Mouse (Mus musculus) CH12.LX (cell line): Measurements from ENCODE around the gene Psmd3. TPM values are rescaled to one million over a fixed set of nuclear protein-coding genes. Genes with fewer than 3 reads are reported as not detected.

ENCODE experiments used
- DNase-seq: peaks from one replicate; pipeline ENCODE4 v3.0.0-alpha.2; 2013; ENCODE audit errors: extremely low read depth
- H3K27ac ChIP-seq: 2 replicates; pipeline ENCODE4 v1.5.1; 2012; ENCODE audit warnings: low read depth, mild to moderate bottlenecking, control low read depth, moderate library complexity; ENCODE audit not compliant: insufficient read depth
- H3K27me3 ChIP-seq: replicated peaks from 2 replicates; pipeline ENCODE3; 2012; ENCODE audit warnings: inconsistent platforms
- H3K36me3 ChIP-seq, 2 experiments: replicated peaks in 1 of 2; 2 replicates each; pipeline versions ENCODE3 to v1.6.1; 2012; ENCODE audit warnings: inconsistent platforms in 1 of 2, low read length in 1 of 2, mild to moderate bottlenecking in 1 of 2, mixed read lengths in 1 of 2, moderate library complexity in 1 of 2; ENCODE audit not compliant: control insufficient read depth in 1 of 2, insufficient read depth in 1 of 2
- H3K4me1 ChIP-seq, 2 experiments: 2 replicates each; pipeline ENCODE4 v1.6.1; 2012; ENCODE audit warnings: inconsistent platforms in 1 of 2, moderate library complexity in 1 of 2; ENCODE audit not compliant: insufficient read depth in 2 of 2, control insufficient read depth in 1 of 2
- H3K4me2 ChIP-seq: 2 replicates; pipeline ENCODE4 v1.6.1; 2012; ENCODE audit warnings: low read depth, mild to moderate bottlenecking, control low read depth; ENCODE audit not compliant: poor library complexity, insufficient read depth, severe bottlenecking
- H3K4me3 ChIP-seq, 3 experiments: fragments of 150-350 bp in 1 of 3; sonication (generic) in 1 of 3; replicated peaks in 1 of 3; 2 replicates each; pipeline versions ENCODE3 to v1.5.1; 2011 to 2012; ENCODE audit warnings: low read depth in 2 of 3, low read length in 2 of 3, mild to moderate bottlenecking in 2 of 3, moderate library complexity in 2 of 3, control low read depth in 1 of 3, improper control_type of control experiment in 1 of 3, inconsistent platforms in 1 of 3, mixed read lengths in 1 of 3; ENCODE audit not compliant: poor library complexity in 1 of 3
- H3K79me2 ChIP-seq: replicated peaks from 2 replicates; pipeline ENCODE4 v1.6.1; 2012; ENCODE audit warnings: mild to moderate bottlenecking, moderate library complexity; ENCODE audit not compliant: control insufficient read depth, poor library complexity, insufficient read depth, severe bottlenecking; ENCODE audit errors: extremely low read depth
- H3K9ac ChIP-seq: 2 replicates; pipeline ENCODE4 v1.6.1; 2012; ENCODE audit warnings: low read depth, mild to moderate bottlenecking, control low read depth, moderate library complexity; ENCODE audit not compliant: insufficient read depth
- H3K9me3 ChIP-seq: replicated peaks from 2 replicates; pipeline ENCODE3; 2012; ENCODE audit warnings: low read length, inconsistent platforms, mixed read lengths
- BHLHE40 ChIP-seq: IDR thresholded peaks from 2 replicates; pipeline ENCODE4 v1.6.1; 2011; ENCODE audit warnings: mild to moderate bottlenecking, low read depth, low read length, improper control_type of control experiment
- CTCF ChIP-seq, 2 experiments: IDR thresholded peaks in 1 of 2; conservative IDR thresholded peaks in 1 of 2; 2 replicates each; pipeline ENCODE4 v1.5.1; 2011 to 2012; ENCODE audit warnings: low read depth in 2 of 2, low read length in 2 of 2, improper control_type of control experiment in 1 of 2, inconsistent platforms in 1 of 2, mild to moderate bottlenecking in 1 of 2, moderate library complexity in 1 of 2
- IRF4 ChIP-seq: IDR thresholded peaks from 2 replicates; pipeline ENCODE4 v1.6.1; 2014; ENCODE audit warnings: low read depth, mild to moderate bottlenecking, inconsistent platforms, low read length, improper control_type of control experiment
- JUN ChIP-seq: IDR thresholded peaks from 2 replicates; pipeline ENCODE4 v1.6.1; 2011; ENCODE audit warnings: low read depth, mild to moderate bottlenecking, low read length, improper control_type of control experiment, moderate library complexity; ENCODE audit not compliant: insufficient read depth
- JUND ChIP-seq: conservative IDR thresholded peaks from 2 replicates; pipeline ENCODE4 v1.6.1; 2011; ENCODE audit warnings: low read depth, low read length, improper control_type of control experiment
- MAFK ChIP-seq: IDR thresholded peaks from 2 replicates; pipeline ENCODE4 v1.6.1; 2011; ENCODE audit warnings: low read length, improper control_type of control experiment; ENCODE audit not compliant: insufficient replicate concordance
- MAX ChIP-seq: IDR thresholded peaks from 2 replicates; pipeline ENCODE4 v1.6.1; 2011; ENCODE audit warnings: low read length, improper control_type of control experiment
- MAZ ChIP-seq: IDR thresholded peaks from 2 replicates; pipeline ENCODE4 v1.6.1; 2012; ENCODE audit warnings: low read depth, mild to moderate bottlenecking, inconsistent platforms, low read length, improper control_type of control experiment, moderate library complexity
- MEF2A ChIP-seq: IDR thresholded peaks from 2 replicates; pipeline ENCODE4 v1.6.1; 2014; ENCODE audit warnings: low read depth, mild to moderate bottlenecking, inconsistent platforms, low read length, improper control_type of control experiment, borderline replicate concordance
- MXI1 ChIP-seq: IDR thresholded peaks from 2 replicates; pipeline ENCODE4 v1.6.1; 2011; ENCODE audit warnings: mild to moderate bottlenecking, low read depth, low read length, improper control_type of control experiment
- MYC ChIP-seq: IDR thresholded peaks from 2 replicates; pipeline ENCODE4 v1.6.1; 2011; ENCODE audit warnings: low read depth, mild to moderate bottlenecking, improper control_type of control experiment, low read length
- NELFE ChIP-seq: IDR thresholded peaks from 2 replicates; pipeline ENCODE4 v1.6.1; 2011; ENCODE audit warnings: low read depth, low read length, improper control_type of control experiment
- PAX5 ChIP-seq: IDR thresholded peaks from 2 replicates; pipeline ENCODE4 v1.6.1; 2012; ENCODE audit warnings: low read length, inconsistent platforms, mixed read lengths
- POLR2AphosphoS2 ChIP-seq: IDR thresholded peaks from 2 replicates; pipeline ENCODE4 v1.6.1; 2011; ENCODE audit warnings: low read depth, low read length, improper control_type of control experiment
- RAD21 ChIP-seq: IDR thresholded peaks from 2 replicates; pipeline ENCODE4 v1.6.1; 2011; ENCODE audit warnings: low read depth, mild to moderate bottlenecking, low read length, improper control_type of control experiment, moderate library complexity
- RCOR1 ChIP-seq: conservative IDR thresholded peaks from 2 replicates; pipeline ENCODE4 v1.6.1; 2012; ENCODE audit warnings: low read depth, mild to moderate bottlenecking, inconsistent platforms, low read length, improper control_type of control experiment
- SMC3 ChIP-seq: IDR thresholded peaks from 2 replicates; pipeline ENCODE4 v1.6.1; 2011; ENCODE audit warnings: low read depth, low read length, improper control_type of control experiment
- TBP ChIP-seq: conservative IDR thresholded peaks from 2 replicates; pipeline ENCODE4 v1.6.1; 2011; ENCODE audit warnings: low read depth, low read length, improper control_type of control experiment
- TCF12 ChIP-seq: IDR thresholded peaks from 2 replicates; pipeline ENCODE4 v1.6.1; 2014; ENCODE audit warnings: low read depth, mild to moderate bottlenecking, inconsistent platforms, low read length, improper control_type of control experiment
- USF1 ChIP-seq: IDR thresholded peaks from 2 replicates; pipeline ENCODE4 v1.6.1; 2014; ENCODE audit warnings: low read depth, mild to moderate bottlenecking, inconsistent platforms, low read length, improper control_type of control experiment
- USF2 ChIP-seq: conservative IDR thresholded peaks from 2 replicates; pipeline ENCODE4 v1.6.1; 2011; ENCODE audit warnings: low read depth, low read length, improper control_type of control experiment
- ZC3H11A ChIP-seq: IDR thresholded peaks from 2 replicates; pipeline ENCODE4 v1.6.1; 2012; ENCODE audit warnings: low read depth, mild to moderate bottlenecking, inconsistent platforms, low read length, improper control_type of control experiment
- ZMIZ1 ChIP-seq: IDR thresholded peaks from 2 replicates; pipeline ENCODE4 v1.6.1; 2012; ENCODE audit warnings: low read depth, mild to moderate bottlenecking, inconsistent platforms, low read length, improper control_type of control experiment
- dilution Hi-C: fragments of 300-500 bp; cut with MboI; formaldehyde crosslinking; loops from 2 replicates; pipeline ENCODE4 v1.14.3; 2020; ENCODE audit warnings: low sequenced_read_pairs; ENCODE audit not compliant: extremely low pct_unique_long_range_greater_than_20kb, extremely low pct_ligation_motif_present
- in situ Hi-C: fragments of 300-500 bp; cut with MboI; formaldehyde crosslinking; loops from 3 replicates; pipeline ENCODE4 v1.14.3; 2019; ENCODE audit warnings: low sequenced_read_pairs, low pct_ligation_motif_present, low pct_unique_long_range_greater_than_20kb, mixed read lengths
- polyA plus RNA-seq: library from polyadenylated mRNA; unstranded; fragments of >175 nt; gene quantifications from 2 replicates; pipeline ENCODE4 v1.2.1, GENCODE M21; 2012; ENCODE audit warnings: low read depth; ENCODE audit not compliant: insufficient read length
- total RNA-seq, 2 experiments: library from RNA; depleted of rRNA; stranded (reverse); fragments of 300-350 nt in 1 of 2; fragments of >200 nt in 1 of 2; gene quantifications; 2 replicates each; pipeline ENCODE4 v1.2.3; 2012 to 2014

The Psmd3 gene
- total and polyA plus RNA-seq, 3 experiments: 166 to 354 (median 291) TPM

GRCm38 (mm10) chr11:98734020-98734419 is 51.7 kb downstream of the Psmd3 start:
- Histone ChIP-seq H3K9ac (no peak overlapping the region), H3K4me1 (peaks cover 0 to 5% of the 10 kb centered on the region in 2 experiments; a peak in 2 of 4 replicates), H3K27ac (no peak overlapping the region), H3K79me2 (no peaks in the 10 kb centered on the region), H3K4me2 (no peak overlapping the region), H3K4me3 (no peak overlapping the region), H3K9me3 (peaks cover 11% of the 10 kb centered on the region), H3K27me3 (peaks cover 37% of the 10 kb centered on the region), H3K36me3 (no peaks in the 10 kb centered on the region)
- in situ Hi-C loops: no loop called here
- no peak for DNase-seq
- TF ChIP-seq MAFK: no peak
- no peak for TF ChIP-seq MAX
- TF ChIP-seq MYC: no peak
- no peak for TF ChIP-seq MAZ
- TF ChIP-seq IRF4: no peak
- no peak for TF ChIP-seq ZC3H11A
- no peak for TF ChIP-seq NELFE
- TF ChIP-seq USF1: no peak
- no peak for TF ChIP-seq POLR2AphosphoS2
- no peak for TF ChIP-seq BHLHE40
- TF ChIP-seq USF2: no peak
- TF ChIP-seq TBP: no peak
- TF ChIP-seq RAD21: peak; percentile 48
- peak; percentile 15 to 54; a peak in 2 of 4 replicates for TF ChIP-seq CTCF (conservative IDR thresholded peaks at IDR 0.05 in 1 of 2, IDR thresholded peaks at IDR 0.05 in 1 of 2; ENCODE audit: low read depth in 2 of 2, low read length in 2 of 2)
- TF ChIP-seq RCOR1: no peak
- TF ChIP-seq JUN: no peak
- TF ChIP-seq MXI1: no peak
- no peak for TF ChIP-seq MEF2A
- TF ChIP-seq ZMIZ1: no peak
- TF ChIP-seq SMC3: peak; percentile 44
- TF ChIP-seq, all 38 proteins: peak for 3
- dilution Hi-C loops: no loop called here

- in situ Hi-C loops (no loop called here), dilution Hi-C loops (no loop called here)
- H3K4me2 ChIP-seq: no peak overlapping the region
- H3K4me3 ChIP-seq: no peak overlapping the region
- no peaks in the 10 kb centered on the region for H3K36me3 ChIP-seq
- H3K79me2 ChIP-seq: no peaks in the 10 kb centered on the region
- H3K9me3 ChIP-seq: peaks cover 11% of the 10 kb centered on the region
- H3K9ac ChIP-seq: no peak overlapping the region
- H3K27me3 ChIP-seq: peaks cover 47% of the 10 kb centered on the region
- no peaks in the 10 kb centered on the region for H3K4me1 ChIP-seq
- no peak overlapping the region for H3K27ac ChIP-seq
- no peak for TF ChIP-seq TCF12
- no peak for TF ChIP-seq JUND
- no peak for TF ChIP-seq PAX5
- TF ChIP-seq POLR2AphosphoS2: no peak
- TF ChIP-seq, all 38 proteins: peak for 0
- DNase-seq: no peak
These were observed 52.8 kb downstream of the Psmd3 start for GRCm38 (mm10) chr11:98735111-98735510.
